11 mouse cellular contexts compared by ENCODE assay signal in genomic region chr12:82104211-82104610, GRCm38 (mm10).
A peak's percentile ranks its signal among the peaks of the same experiment; 100 is the strongest.
DNase-seq lines count a peak whose midpoint lies in the region; ATAC-seq lines count a peak whose summit lies in the region.
"Had no signal": no experiment of that assay in that cellular context is flagged by ENCODE, and none has a peak within 500 bp of the region (broad histone marks: within the 10 kb centered on the region; RNA-seq: fewer than 3 reads in every experiment).

No protein-coding gene starts in this region.

- no peaks in the 10 kb centered on the region for H3K27me3 ChIP-seq in forebrain, embryonic 16.5 days (replicated peaks; ENCODE audit: control insufficient read depth, insufficient read depth, low read length)
- H3K27me3 ChIP-seq: CH12.LX; limb, embryonic 12.5 days; neural tube, embryonic 13.5 days had no signal

- no peak overlapping the region for H3K4me2 ChIP-seq in forebrain, embryonic 16.5 days (ENCODE audit: low read length)
- H3K4me2 ChIP-seq: limb, embryonic 12.5 days; neural tube, embryonic 13.5 days had no signal

- peaks cover 20% of the 10 kb centered on the region for H3K4me1 ChIP-seq in forebrain, embryonic 16.5 days (replicated peaks; ENCODE audit: control insufficient read depth, insufficient read depth, low read length)
- H3K4me1 ChIP-seq: neural tube, embryonic 13.5 days had no signal

- no peak overlapping the region for H3K9ac ChIP-seq in forebrain, embryonic 16.5 days (replicated peaks; ENCODE audit: low read depth, low read length)
- H3K9ac ChIP-seq: limb, embryonic 12.5 days; neural tube, embryonic 13.5 days had no signal

- 50% methylated on average over 10 of the region's 10 CpGs for WGBS in forebrain, embryonic 16.5 days

- H3K27ac ChIP-seq in forebrain, embryonic 16.5 days (ENCODE audit: low read length) = peak overlapping the region; percentile 80
- H3K27ac ChIP-seq: limb, embryonic 12.5 days; neural tube, embryonic 13.5 days had no signal

- no peaks in the 10 kb centered on the region for H3K9me3 ChIP-seq in forebrain, embryonic 16.5 days (ENCODE audit: control insufficient read depth, low read length)
- H3K9me3 ChIP-seq: neural tube, embryonic 13.5 days had no signal

- no peak overlapping the region for H3K4me3 ChIP-seq in forebrain, embryonic 16.5 days (replicated peaks; ENCODE audit: low read length)
- H3K4me3 ChIP-seq: limb, embryonic 12.5 days; neural tube, embryonic 13.5 days had no signal

- peak; percentile 90 for DNase-seq in heart, adult 11 months
- no peak for DNase-seq in heart, postnatal 25 days (ENCODE audit: low spot score)
- DNase-seq in layer of hippocampus, adult 9-10 months (ENCODE audit: low spot score) = peak; percentile 70
- DNase-seq in right cerebral cortex, adult 2 months (ENCODE audit: low spot score in 2 of 2) = peak; percentile 83 to 86
- DNase-seq in natural killer cell, adult 2 months (ENCODE audit: low spot score in 2 of 2) = no peak
- DNase-seq in urinary bladder, postnatal 14 days (ENCODE audit: low spot score) = no peak

- intact Hi-C loops in heart, postnatal 25 days (cut with DNase I) = no loop called here

- ATAC-seq in forebrain, embryonic 16.5 days = peak; percentile 86
- ATAC-seq in CD4-positive, CD25-positive, alpha-beta regulatory T cell, adult 4 months = no peak

- no peaks in the 10 kb centered on the region for H3K36me3 ChIP-seq in forebrain, embryonic 16.5 days (ENCODE audit: control insufficient read depth, insufficient read depth)
- H3K36me3 ChIP-seq: limb, embryonic 12.5 days; neural tube, embryonic 13.5 days had no signal

Comparison
In these comparisons a context has a peak if more than half of its experiments do, and no peak if none do; other contexts are left out.
1. DNase-seq: peak in heart, adult 11 months (single experiment), layer of hippocampus, adult 9-10 months (single experiment) and right cerebral cortex, adult 2 months (2 of 2); none in heart, postnatal 25 days (single experiment), natural killer cell, adult 2 months (0 of 2) and urinary bladder, postnatal 14 days (single experiment).